In genomic region chr14:25243289-25243688, GRCm38 (mm10) we compare ENCODE assay signal across 11 mouse cellular contexts.
DNase-seq lines count a peak whose midpoint lies in the region; ATAC-seq and TF ChIP-seq lines count a peak whose summit lies in the region.
"Had no signal": no experiment of that assay in that cellular context is flagged by ENCODE, and none has a peak within 500 bp of the region (broad histone marks: within the 10 kb centered on the region; RNA-seq: fewer than 3 reads in every experiment).

No protein-coding gene starts in this region.

- 29% methylated on average over 4 of the region's 4 CpGs for WGBS in hindbrain, embryonic 12.5 days
- 58% methylated on average over 4 of the region's 4 CpGs for WGBS in hindbrain, embryonic 10.5 days
- 39% methylated on average over 4 of the region's 4 CpGs for WGBS in neural tube, embryonic 12.5 days
- WGBS in stomach, embryonic 14.5 days: 6% methylated on average over 4 of the region's 4 CpGs
- WGBS in cerebellum, adult 2 months: 57% methylated on average over 4 of the region's 4 CpGs

- no peak overlapping the region for H3K4me2 ChIP-seq in hindbrain, embryonic 12.5 days (replicated peaks)
- H3K4me2 ChIP-seq in neural tube, embryonic 12.5 days (replicated peaks): 0 out of 2 replicates have a peak overlapping the region, but pooled peaks have one; percentile 2
- H3K4me2 ChIP-seq in stomach, embryonic 14.5 days (replicated peaks; ENCODE audit: low read depth, low read length): no peak overlapping the region

- no peak for ATAC-seq in hindbrain, embryonic 12.5 days (ENCODE audit: low FRiP score)
- no peak for ATAC-seq in neural tube, embryonic 12.5 days (ENCODE audit: low FRiP score, low read depth)
- ATAC-seq in stomach, embryonic 14.5 days (ENCODE audit: insufficient number of reproducible peaks, insufficient read depth, low FRiP score, low read depth): no peak

- no peak for TF ChIP-seq CTCF in cerebellum, adult 2 months (IDR thresholded peaks at IDR 0.05; ENCODE audit: borderline replicate concordance, insufficient read depth, low read depth, low read length)

- H3K9me3 ChIP-seq in hindbrain, embryonic 12.5 days (replicated peaks): no peaks in the 10 kb centered on the region
- no peaks in the 10 kb centered on the region for H3K9me3 ChIP-seq in hindbrain, embryonic 10.5 days
- no peaks in the 10 kb centered on the region for H3K9me3 ChIP-seq in neural tube, embryonic 12.5 days
- no peaks in the 10 kb centered on the region for H3K9me3 ChIP-seq in stomach, embryonic 14.5 days (ENCODE audit: control insufficient read depth, low read depth, low read length)

- no peak overlapping the region for H3K4me3 ChIP-seq in hindbrain, embryonic 12.5 days
- no peak overlapping the region for H3K4me3 ChIP-seq in hindbrain, embryonic 10.5 days
- H3K4me3 ChIP-seq in neural tube, embryonic 12.5 days: no peak overlapping the region
- no peak overlapping the region for H3K4me3 ChIP-seq in stomach, embryonic 14.5 days (ENCODE audit: low read depth, low read length)
- H3K4me3 ChIP-seq in cerebellum, adult 2 months (replicated peaks; ENCODE audit: insufficient read depth, low read depth, low read length): no peak overlapping the region
- H3K4me3 ChIP-seq: heart, adult 2 months had no signal

- no peaks in the 10 kb centered on the region for H3K27me3 ChIP-seq in hindbrain, embryonic 12.5 days
- no peaks in the 10 kb centered on the region for H3K27me3 ChIP-seq in hindbrain, embryonic 10.5 days (ENCODE audit: insufficient read depth, poor library complexity, severe bottlenecking)
- H3K27me3 ChIP-seq in neural tube, embryonic 12.5 days (replicated peaks): no peaks in the 10 kb centered on the region
- no peaks in the 10 kb centered on the region for H3K27me3 ChIP-seq in stomach, embryonic 14.5 days (ENCODE audit: control insufficient read depth, insufficient read depth, low read length)
- H3K27me3 ChIP-seq in cerebellum, adult 2 months (ENCODE audit: control insufficient read depth, insufficient read depth, low read length): no peaks in the 10 kb centered on the region

- DNase-seq in hindbrain, embryonic 10.5 days (ENCODE audit: low spot score): no peak
- DNase-seq in neural tube, embryonic 10.5 days (ENCODE audit: extremely low spot score, low spot score): no peak
- DNase-seq in kidney, postnatal 4 days: peak; percentile 42 to 57
- no peak for DNase-seq in cerebellum, adult 2 months
- no peak for DNase-seq in T-cell, adult 2 months (ENCODE audit: low spot score)
- DNase-seq: adrenal gland, postnatal 14 days; cerebellum, adult 8-10 months; heart, adult 2 months had no signal

- H3K36me3 ChIP-seq in hindbrain, embryonic 12.5 days: no peaks in the 10 kb centered on the region
- no peaks in the 10 kb centered on the region for H3K36me3 ChIP-seq in hindbrain, embryonic 10.5 days
- H3K36me3 ChIP-seq in neural tube, embryonic 12.5 days: no peaks in the 10 kb centered on the region
- no peaks in the 10 kb centered on the region for H3K36me3 ChIP-seq in stomach, embryonic 14.5 days (ENCODE audit: control insufficient read depth, insufficient read depth, low read length)

- no peak for TF ChIP-seq POLR2A in cerebellum, adult 2 months (IDR thresholded peaks at IDR 0.05; ENCODE audit: borderline replicate concordance, insufficient read depth, low read length)

- H3K9ac ChIP-seq in hindbrain, embryonic 12.5 days: no peak overlapping the region
- no peak overlapping the region for H3K9ac ChIP-seq in neural tube, embryonic 12.5 days
- H3K9ac ChIP-seq in stomach, embryonic 14.5 days (replicated peaks; ENCODE audit: low read depth, low read length): no peak overlapping the region

- H3K4me1 ChIP-seq in hindbrain, embryonic 12.5 days: peaks cover 19% of the 10 kb centered on the region
- peaks cover 21% of the 10 kb centered on the region for H3K4me1 ChIP-seq in hindbrain, embryonic 10.5 days (replicated peaks)
- H3K4me1 ChIP-seq in neural tube, embryonic 12.5 days: peaks cover 20% of the 10 kb centered on the region
- H3K4me1 ChIP-seq in stomach, embryonic 14.5 days (ENCODE audit: control insufficient read depth, insufficient read depth, low read length): peaks cover 11% of the 10 kb centered on the region; the same call in 1 of the 2 replicates
- H3K4me1 ChIP-seq in cerebellum, adult 2 months (ENCODE audit: control insufficient read depth, insufficient read depth, low read length): peaks cover 6% of the 10 kb centered on the region; the same call in 1 of the 2 replicates

- H3K27ac ChIP-seq in hindbrain, embryonic 12.5 days: peak overlapping the region; percentile 52; the same call in 1 of the 2 replicates
- H3K27ac ChIP-seq in hindbrain, embryonic 10.5 days: no peak overlapping the region; the same call in 1 of the 2 replicates
- no peak overlapping the region for H3K27ac ChIP-seq in neural tube, embryonic 12.5 days
- H3K27ac ChIP-seq in stomach, embryonic 14.5 days (ENCODE audit: low read length): peak overlapping the region; percentile 29; the same call in 1 of the 2 replicates
- H3K27ac ChIP-seq in cerebellum, adult 2 months (ENCODE audit: insufficient read depth, low read length): no peak overlapping the region
- H3K27ac ChIP-seq: heart, adult 2 months had no signal

Comparison
In these comparisons a context has a peak if more than half of its experiments do, and no peak if none do; other contexts are left out.
1. H3K27ac ChIP-seq: peak in hindbrain, embryonic 12.5 days (single experiment) and stomach, embryonic 14.5 days (single experiment); none in hindbrain, embryonic 10.5 days (single experiment), neural tube, embryonic 12.5 days (single experiment) and cerebellum, adult 2 months (single experiment).
2. DNase-seq: peak in kidney, postnatal 4 days (2 of 2); none in hindbrain, embryonic 10.5 days (single experiment), neural tube, embryonic 10.5 days (single experiment), cerebellum, adult 2 months (0 of 2) and T-cell, adult 2 months (single experiment).